Mouse (Mus musculus) activated CD4-positive, CD25-positive, alpha-beta regulatory T cell, adult 4 months (primary cell): Measurements from ENCODE around the gene Arnt2. TPM values are rescaled to one million over a fixed set of nuclear protein-coding genes. Genes with fewer than 3 reads are reported as not detected.

ENCODE experiments used
- ATAC-seq: one replicate; pipeline ENCODE4 v1.8.0; 2017
- polyA plus RNA-seq, 2 experiments: library from polyadenylated mRNA; unstranded; fragments of 100-300 nt; shearing (Covaris generic); gene quantifications; one replicate each; pipeline ENCODE4 v1.2.1; 2017

Gene Arnt2
- polyA plus RNA-seq, 2 experiments from 2014 or later = 1.4 to 3.1 TPM

DNA sequence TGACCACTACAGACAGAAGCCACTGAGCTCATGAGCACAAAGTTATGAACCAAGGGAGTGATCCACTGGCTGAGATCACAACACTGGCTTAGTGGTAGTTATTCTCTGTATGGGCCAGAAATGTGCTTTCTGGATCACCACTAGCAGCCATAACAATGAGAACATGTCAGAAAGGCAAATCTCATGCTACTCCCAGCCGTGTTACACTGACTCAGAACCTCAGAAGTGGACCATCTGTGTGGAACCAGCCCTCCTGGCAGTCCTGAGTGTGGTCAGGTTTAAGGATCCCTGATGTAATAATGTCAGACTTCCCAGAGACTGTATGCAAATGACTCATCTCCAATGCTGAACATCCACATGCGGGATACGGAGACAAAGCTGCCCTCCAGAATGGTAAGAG, 13.4 kb downstream of the Arnt2 start:
- ATAC-seq = no peak

DNA sequence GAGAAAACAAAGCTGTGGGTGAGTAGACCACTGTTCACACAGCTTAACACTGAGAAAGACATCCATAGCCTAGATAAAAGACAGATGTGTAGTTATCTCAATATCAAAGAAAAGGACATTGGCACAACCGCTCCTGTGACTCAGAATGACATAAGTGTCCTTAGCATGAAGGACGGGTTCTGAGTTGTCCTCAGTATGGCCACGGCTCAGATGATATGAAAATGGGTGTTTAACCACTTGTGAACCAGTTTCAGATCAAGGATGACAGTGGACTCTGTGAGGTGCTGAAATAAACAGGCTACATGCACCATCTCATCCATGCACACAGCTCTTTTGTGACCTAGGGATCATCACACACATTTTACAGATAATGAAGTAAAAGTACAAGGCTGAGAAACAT, 22.1 kb downstream of the Arnt2 start:
- no peak for ATAC-seq

DNA sequence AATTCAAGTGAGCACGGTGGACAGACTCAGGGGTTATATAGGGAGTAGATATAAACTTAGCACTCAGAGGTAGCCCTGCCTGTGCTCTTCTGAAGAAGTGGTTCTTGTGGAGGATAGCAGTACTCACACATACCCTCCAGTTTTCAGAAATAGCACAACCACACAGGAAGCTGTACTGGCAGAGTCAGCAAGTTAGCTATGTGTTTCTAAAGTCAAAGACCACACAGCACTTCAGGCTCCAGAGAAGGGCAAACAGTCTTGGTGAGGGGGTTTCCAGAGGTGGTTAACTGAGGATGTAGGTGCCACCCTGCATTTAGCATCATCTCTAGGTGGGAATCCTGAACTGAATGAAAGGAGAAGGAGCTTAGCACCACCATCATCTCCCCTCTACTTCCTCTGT, 23.5 kb downstream of the Arnt2 start:
- ATAC-seq = peak; percentile 92

DNA sequence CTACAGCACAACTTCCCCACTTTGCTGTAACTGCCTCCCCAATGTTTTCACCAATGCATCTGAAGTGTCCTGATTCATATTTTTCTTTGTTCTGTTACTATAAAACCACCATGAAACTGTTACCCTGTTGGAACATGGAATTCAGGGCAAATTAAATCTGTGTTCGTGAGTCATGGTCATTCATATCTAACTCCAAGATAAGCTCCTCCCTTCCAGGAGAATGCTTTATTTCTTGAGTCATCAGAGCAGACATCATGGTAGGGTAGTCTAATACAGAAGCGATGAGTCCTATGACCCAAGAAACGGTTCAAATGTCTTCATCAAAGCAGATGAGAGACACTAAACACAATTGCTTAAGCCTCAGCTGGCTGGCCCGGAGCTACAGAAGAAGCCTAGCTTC, 25.2 kb downstream of the Arnt2 start:
- no peak for ATAC-seq

DNA sequence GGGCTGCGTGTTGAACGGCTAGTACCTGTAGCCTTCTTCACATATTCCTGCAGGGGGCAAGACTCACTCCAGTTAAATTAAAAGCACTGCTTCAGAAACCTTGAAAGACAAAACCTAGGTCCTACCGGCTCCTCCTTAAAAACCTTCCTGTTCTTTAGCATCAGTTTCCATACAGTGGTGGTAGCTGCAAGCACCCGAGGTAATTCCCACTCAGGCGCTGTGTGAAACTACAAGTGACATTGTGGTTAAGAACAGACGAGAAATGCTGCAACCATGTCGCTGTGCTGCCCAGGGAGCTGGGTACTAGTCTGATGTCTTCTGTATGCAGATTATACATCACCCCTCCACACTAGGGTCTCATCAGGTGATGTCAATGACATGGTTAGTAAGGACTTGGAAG, 25.9 kb downstream of the Arnt2 start:
- ATAC-seq = no peak

DNA sequence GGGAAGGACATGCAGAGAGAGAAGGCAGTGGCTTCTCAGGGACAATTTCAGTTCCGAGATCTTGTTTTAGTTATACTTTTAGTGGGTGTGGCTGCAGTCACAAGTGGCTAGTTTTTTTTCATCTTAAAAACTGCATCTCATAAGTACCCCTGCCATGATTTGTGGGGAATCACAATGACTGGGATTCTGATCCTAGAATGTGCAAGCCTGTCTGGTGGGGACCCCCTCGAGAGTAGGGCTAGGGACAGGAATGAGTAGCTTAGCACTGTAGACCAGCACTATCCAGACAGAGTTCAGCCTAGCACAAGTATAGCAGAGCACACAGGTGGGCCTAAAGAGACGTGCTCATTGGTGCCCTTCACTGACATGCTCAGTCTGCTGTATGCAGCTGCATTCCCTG, 27.6 kb downstream of the Arnt2 start:
- ATAC-seq = no peak

DNA sequence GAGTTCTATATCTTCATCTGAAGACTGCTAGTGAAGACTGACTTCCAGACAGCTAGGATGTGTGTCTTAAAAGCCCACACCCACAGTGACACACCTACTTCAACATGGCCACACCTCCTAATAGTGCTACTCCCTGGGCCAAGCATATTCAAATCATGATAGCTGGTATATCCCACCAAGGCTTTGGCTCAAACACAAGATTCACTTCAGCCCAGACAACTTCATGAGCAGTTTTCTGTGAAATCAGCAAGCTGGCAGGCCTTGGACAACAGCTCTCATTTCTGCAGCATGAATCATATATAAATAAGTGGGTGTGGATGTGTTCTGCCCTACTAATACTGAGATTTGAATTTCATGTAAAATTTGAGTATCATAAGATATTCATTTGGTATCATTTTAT, 29.2 kb downstream of the Arnt2 start:
- no peak for ATAC-seq

DNA sequence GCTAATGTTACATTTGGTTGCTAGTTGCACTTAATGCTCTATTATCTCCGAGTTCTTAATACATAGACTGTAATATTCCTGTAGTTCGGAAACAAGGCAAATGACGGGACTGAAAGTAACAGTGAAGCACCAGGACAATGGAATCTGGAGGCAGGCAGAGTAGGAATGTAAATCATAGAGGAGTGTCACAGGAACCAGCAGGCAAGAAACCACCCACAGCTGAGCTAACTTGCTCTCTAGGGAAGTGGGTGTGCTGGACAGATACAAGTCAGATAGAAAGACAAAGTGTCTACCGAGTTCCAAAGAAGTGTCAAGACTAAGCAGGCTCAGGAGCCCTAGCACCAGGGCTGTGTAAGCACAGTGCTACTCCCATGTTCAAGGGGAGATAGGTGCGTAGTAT, 32.6 kb downstream of the Arnt2 start:
- ATAC-seq = no peak

DNA sequence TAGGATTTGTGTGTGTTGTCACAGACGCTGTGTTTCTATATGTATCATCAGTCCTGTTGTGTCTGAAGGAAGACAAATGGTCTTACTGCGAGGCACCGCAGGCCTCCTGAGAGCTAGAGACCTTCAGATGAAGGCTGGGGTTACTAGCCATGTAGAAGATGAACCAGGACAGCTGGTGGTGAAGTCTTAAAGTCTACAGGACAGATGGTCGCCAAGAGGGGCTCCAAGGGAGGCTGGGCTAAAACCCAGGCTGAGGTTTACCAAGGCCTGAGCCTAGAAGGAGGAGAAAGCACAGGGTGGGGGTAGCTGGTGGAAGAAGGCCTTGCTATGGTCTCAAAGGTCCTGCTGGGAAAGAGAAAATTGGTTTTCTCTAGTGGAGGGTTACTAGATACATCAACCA, 36.3 kb downstream of the Arnt2 start:
- no peak for ATAC-seq

DNA sequence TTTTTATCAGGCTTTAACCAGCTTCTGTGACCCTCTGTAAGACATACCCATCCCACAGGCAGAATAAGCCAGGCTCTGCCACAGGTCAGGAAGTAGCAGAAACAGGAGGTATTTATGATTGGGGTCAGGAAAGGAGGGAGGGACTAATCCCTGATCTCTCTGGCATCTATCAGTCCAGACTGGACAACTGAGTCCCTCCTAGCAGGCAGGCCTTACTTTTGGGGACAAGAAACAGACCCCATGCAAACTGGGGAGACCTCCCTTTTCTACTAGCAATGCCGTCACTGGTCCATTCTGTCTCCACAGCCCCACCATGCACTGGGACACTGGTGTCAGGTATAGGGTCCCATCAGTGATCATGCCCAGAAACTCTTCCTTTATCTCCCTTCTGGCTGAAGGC, 37.1 kb downstream of the Arnt2 start:
- ATAC-seq = no peak

DNA sequence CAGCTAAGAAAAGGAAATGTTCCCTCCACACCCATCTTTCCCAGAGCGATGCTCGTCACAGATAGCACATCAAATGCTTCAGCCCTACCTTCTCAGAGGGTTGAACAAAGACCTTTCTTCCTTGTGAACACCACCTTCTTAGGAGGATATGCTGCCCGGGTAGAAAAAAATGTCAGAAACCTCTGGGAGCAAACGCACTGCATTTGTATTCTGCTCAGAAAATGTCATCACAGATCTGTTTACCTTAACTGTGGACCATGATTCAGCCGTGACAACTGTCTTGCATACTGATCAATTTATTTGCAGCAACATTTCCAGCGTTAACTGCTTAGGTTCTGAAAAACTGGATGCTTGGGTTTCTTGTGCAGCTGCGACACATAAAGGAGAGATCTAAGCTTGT, 37.7 kb downstream of the Arnt2 start:
- no peak for ATAC-seq

DNA sequence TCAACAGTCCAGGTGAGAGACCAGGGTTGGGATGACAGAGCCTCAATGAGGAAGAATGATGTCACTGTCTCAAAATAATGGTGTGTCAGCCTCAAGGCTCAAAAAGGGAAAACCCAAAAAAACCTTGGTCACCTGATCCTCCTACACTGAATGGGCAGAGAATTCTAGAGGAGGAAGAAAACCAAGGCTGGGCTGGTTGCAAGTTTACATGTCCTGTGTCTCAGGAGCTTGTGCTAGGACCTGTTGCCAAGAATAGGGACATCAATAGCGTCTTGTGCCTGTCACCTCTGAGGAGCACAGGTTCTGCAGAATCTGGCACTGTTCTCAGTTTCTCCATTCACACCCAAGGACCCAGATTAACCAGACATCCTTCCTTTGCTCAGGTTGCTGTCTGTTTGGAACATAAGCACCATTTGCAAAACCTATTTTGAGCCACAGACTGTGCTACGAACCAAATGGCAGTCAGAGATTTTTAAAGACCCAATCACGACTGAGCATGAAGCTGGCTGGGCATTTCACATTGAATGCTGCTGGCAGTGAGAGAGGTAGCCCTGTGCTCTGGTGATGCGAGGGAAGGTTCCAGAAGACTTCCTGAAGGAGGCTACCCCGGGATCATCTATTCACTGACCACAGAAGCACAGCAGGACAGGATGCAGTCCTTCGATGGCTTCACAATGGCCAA, 38.9 kb downstream of the Arnt2 start:
- ATAC-seq = peak; percentile 36

DNA sequence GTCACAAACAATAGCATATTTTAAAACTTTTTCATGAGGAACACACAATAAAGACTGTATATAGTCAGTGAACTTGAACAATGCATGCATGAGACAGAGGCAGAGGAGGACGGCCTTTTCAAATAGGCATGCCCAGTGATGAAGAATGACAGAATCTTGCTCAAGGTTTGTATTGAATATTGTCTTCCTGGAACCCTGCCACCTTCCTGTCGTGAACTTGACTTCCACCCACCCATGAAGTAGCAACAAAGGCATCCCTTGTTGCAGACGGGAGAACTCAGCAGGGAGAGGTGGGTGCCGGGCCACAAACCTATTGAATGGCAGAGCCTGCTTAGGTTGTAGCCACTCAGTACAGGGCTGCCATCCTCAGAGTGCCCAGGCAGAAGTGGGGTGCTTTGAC, 43.7 kb downstream of the Arnt2 start:
- ATAC-seq = no peak

DNA sequence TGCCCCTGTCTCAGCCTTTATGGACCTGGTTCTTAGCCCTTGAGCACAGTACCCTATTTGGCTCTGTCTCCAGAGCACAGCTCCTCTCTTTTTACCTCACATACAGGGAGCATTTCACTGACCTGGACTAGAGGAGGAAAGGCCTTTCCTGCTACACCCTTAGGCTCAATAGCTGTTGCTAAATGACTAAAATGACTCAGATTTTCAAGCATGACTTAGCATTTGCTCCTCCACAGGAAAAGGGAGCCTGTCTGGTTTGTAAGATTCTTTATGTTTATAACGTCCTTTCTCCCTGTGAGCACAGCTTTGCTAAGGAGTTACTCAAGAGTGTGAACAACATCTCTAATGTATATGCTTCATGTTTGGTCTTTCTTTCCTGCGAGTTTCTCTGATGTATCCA, 47.3 kb downstream of the Arnt2 start:
- ATAC-seq = no peak

DNA sequence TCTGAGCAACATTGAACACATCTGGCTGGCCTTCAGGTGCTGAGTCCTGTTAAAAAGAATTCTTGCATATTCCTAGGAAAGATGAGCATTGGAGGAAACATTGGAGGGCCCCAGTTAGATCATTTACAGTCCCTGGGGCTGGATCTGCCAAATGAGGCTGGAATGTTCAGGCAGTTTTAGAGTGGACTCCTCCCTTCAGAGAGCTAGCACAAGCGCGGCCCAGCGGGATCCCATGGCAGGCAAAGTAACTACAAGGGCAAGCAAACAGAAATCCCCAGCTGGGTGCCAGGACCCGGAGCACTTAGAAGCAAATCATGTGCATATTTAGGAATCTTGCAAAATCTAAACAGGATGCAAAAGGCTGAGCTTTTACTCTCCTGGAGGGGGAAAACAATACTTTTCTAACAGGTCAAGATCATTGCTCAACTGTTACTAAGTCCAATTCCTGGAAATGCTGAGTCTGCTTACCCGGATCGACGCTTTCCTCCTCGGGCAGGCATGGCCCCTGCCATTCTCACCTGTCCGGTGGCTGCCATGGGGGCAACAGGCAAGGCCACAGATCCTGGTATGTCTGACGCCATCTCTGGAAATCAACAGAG, 48.8 kb downstream of the Arnt2 start:
- ATAC-seq = no peak

DNA sequence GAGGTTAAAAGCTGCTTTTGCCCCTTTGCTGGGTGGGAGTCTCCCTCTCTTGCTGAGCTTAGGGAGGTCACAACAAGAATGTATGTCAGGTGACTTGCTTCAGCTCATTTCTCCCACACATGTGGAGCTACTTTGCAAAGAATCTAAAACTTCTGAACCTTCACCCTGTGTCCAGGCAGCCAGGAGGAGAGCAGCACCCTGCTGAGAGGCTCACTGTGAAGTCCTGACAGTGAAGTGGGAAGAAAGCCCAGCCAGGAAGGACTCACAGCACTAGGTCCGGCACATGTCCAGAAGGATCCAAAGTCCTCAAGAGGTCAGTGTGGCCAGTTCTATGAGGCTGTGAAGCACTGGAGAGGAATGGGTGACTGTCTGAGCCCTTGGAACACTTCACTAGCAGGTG, 51.5 kb downstream of the Arnt2 start:
- no peak for ATAC-seq

DNA sequence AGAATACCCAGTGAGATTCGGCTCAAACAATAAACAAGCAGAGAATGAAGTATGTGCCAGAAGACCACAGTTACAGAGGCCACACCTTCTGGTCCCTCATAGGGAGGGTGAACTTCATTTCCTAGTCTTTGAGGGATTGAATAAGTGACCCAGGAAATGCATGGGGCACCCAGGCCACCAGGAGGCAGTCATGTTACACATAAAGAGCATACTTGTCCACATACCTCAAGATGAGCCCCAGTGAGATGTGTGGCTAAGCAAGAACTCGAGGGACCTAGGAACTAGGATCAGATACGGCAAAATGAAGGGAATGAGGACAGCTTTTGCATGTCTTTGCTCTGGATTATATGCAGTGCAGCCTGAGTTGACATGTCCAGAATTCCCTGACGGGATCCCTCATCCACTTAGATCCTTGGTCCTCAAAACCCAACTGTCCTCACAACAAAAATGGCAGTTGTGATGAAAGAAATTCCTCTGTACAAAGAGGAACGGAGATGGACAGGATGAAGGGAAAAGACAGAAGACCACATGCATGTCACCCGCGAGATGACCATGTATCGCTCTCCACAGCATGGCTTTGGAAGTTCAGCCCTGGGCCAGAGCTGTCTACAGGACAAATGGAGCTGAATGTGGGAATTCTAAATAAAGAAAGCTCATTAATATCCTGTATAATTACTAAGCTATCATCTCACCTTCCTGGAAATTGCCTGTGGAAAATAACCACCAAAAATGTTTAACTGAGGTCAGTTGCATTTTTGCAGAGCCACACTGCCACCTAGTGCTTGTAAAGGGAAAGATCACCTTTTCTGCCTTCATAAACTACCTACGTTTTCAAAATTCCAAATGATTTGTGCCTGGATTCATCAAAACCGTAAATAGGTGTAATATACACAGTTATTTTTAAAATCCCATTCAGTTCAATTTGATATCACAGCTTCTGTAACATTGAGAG, 54.1 kb downstream of the Arnt2 start:
- peak; percentile 92 for ATAC-seq

DNA sequence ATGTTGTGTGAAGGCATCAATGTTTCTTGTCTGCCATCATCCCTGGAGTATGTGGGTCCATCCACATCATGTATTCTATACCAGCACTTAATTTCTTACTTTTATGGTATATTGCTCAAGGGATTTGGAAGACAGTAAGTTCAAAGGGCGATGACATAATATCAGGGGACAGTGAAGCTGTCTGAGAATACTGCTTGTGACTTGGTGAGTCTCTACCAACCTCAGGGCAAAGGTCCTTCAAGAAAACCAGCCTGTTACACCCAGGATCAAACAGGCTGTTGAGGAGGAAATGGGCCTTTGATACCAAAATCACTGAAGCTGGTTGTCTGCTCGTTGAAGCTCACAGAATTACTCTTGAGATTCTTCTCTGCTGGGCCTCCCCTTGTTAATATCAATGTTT, 55.1 kb downstream of the Arnt2 start:
- no peak for ATAC-seq

DNA sequence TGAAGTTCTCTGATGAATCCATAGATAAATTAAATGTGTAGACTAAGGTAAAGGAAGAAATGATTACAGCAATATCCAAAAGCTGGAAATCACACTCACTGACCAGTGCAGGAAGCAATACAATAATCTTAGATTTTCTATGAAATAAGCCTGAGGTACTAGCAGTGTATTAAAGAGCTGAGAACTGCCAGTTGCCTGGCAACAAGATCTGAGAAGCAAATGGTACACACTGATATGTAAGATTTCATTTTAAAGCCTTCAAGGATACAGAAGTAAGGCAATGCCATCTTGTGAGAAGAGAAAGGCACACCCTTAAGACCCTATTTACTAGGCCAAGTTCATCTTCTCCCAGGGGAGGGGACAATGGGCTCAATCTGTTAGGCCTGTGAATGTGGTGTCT, 59.4 kb downstream of the Arnt2 start:
- ATAC-seq = no peak

DNA sequence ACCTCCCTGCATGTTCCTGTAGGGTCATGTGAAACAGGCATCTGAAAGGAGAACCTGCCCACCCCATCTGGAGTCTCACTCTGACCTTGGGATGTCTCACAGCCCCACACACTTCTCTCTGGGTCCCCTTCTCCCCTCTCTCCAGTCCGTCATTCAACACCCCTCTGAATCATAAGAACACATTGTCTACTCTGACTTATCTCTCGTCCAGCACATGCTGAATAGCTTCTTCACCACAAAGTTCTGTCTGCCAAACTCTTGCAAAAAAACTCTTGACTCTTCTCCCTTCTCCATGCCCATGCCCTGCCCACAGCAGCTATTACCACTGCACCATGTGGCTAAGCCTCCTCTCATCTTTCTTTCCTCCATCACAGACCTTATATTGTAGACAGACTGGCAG, 60.0 kb downstream of the Arnt2 start:
- ATAC-seq = no peak

DNA sequence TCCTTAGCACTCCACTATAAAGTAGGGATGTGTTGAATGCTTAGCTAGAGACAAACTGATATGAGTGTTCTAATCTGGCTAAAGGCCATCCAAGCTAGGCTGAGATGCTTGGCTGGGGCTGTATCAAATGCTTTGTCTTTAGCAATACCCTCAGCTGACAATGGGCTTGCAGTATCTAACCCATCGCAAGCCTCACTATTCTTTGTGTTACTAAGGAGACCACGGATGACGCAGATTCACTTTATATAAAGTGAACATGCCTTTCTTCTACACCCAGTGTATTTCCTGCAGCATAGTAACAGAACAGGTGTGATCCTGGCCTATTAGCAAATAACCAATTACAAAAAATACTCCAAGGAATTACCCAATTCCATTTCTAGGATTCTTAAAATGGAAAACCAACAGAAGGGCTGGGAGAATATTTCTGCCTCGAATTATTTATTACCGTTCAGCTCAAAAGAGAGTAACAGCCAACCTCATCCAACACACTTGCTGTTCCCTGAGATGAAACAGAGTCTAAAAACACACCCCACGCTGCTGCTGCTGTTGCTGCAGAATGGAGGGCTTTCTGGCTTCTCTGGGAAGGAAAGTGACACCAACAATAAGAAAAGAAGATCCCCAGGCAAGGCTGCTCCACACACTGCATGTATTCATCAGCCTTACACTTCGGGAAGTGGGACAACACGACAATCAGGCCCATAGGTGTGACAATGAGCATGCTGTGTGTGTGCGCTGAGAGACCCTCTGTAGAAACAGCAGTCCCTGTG, 61.6 kb downstream of the Arnt2 start:
- ATAC-seq = no peak

DNA sequence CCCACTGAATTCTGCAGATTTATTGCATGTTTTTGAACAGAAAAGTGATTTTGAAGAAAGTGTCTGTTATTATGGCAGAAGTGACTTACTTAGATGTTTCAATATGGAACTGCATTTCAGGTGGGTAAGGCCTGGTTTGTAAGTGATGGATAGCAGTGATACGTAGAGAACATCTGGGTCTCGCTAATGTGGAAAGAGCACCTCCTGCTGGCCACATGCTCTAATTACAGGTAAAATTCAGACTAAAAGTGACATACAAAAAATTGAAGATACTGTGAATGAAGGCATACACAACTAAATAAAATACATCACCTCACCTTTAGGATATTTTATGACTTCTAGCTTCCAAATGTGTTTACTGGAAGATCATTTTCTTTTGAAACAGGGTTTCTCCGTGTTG, 66.8 kb downstream of the Arnt2 start:
- ATAC-seq = no peak

DNA sequence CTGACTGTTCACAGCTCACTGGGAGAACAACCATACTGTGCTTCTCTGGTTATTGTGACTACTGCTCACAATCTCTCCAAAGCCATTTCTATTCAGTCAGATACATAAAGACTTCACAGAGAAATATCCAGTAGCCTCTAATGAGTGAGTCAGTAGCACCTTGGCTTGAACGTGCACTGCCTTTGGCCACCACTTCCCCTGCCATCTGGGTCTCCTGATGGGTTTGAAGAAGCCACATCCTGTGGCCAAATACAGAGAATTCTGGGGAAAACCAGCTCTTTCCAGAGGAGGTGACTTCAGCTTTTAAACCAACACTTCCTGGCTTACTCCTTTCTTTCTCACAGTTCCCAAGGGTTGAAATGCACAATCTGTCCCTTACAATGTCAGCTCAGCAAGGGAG, 69.0 kb downstream of the Arnt2 start:
- no peak for ATAC-seq
